Mouse (Mus musculus) MEL (cell line): ENCODE data around the gene Pllp.

Source experiments
- CTCF ChIP-seq, 3 experiments: IDR thresholded peaks in 2 of 3; conservative IDR thresholded peaks in 1 of 3; 2 replicates each; pipeline ENCODE4 v1.5.1; 2011 to 2012; ENCODE audit warnings: low read length in 3 of 3, low read depth in 2 of 3, mild to moderate bottlenecking in 2 of 3, improper control_type of control experiment in 1 of 3, inconsistent platforms in 1 of 3, mixed read lengths in 1 of 3, moderate library complexity in 1 of 3; ENCODE audit not compliant: control insufficient read depth in 1 of 3, insufficient read depth in 1 of 3, poor library complexity in 1 of 3, severe bottlenecking in 1 of 3
- E2F4 ChIP-seq: IDR thresholded peaks from 2 replicates; pipeline ENCODE4 v1.6.1; 2011; ENCODE audit warnings: low read depth, low read length, improper control_type of control experiment, borderline replicate concordance
- EP300 ChIP-seq, 2 experiments: IDR thresholded peaks; 2 replicates each; pipeline ENCODE4 v1.6.1; 2011; ENCODE audit warnings: improper control_type of control experiment in 2 of 2, low read length in 2 of 2, low read depth in 1 of 2, mild to moderate bottlenecking in 1 of 2
- GATA1 ChIP-seq: IDR thresholded peaks from 2 replicates; pipeline ENCODE4 v1.6.1; 2011; ENCODE audit warnings: low read depth, low read length, improper control_type of control experiment
- HCFC1 ChIP-seq: IDR thresholded peaks from 2 replicates; pipeline ENCODE4 v1.6.1; 2012; ENCODE audit warnings: low read depth, mild to moderate bottlenecking, inconsistent platforms, low read length, improper control_type of control experiment, moderate library complexity
- MXI1 ChIP-seq: IDR thresholded peaks from 2 replicates; pipeline ENCODE4 v1.6.1; 2011; ENCODE audit warnings: mild to moderate bottlenecking, low read depth, low read length, improper control_type of control experiment
- POLR2A ChIP-seq, 2 experiments: IDR thresholded peaks; 2 replicates each; pipeline ENCODE4 v1.6.1; 2011 to 2012; ENCODE audit warnings: low read length in 2 of 2, mild to moderate bottlenecking in 2 of 2, control low read depth in 1 of 2, improper control_type of control experiment in 1 of 2, low read depth in 1 of 2, moderate library complexity in 1 of 2; ENCODE audit not compliant: control insufficient read depth in 1 of 2, insufficient read depth in 1 of 2, poor library complexity in 1 of 2
- SMC3 ChIP-seq: IDR thresholded peaks from 2 replicates; pipeline ENCODE4 v1.6.1; 2011; ENCODE audit warnings: low read depth, low read length, improper control_type of control experiment
- TAL1 ChIP-seq: IDR thresholded peaks from 2 replicates; pipeline ENCODE4 v1.6.1; 2012; ENCODE audit warnings: mild to moderate bottlenecking, inconsistent platforms, low read length, moderate library complexity, mixed read lengths
- USF1 ChIP-seq: IDR thresholded peaks from 2 replicates; pipeline ENCODE4 v1.6.1; 2014; ENCODE audit warnings: low read depth, mild to moderate bottlenecking, inconsistent platforms, low read length, improper control_type of control experiment, moderate library complexity
- ZMIZ1 ChIP-seq: IDR thresholded peaks from 2 replicates; pipeline ENCODE4 v1.6.1; 2012; ENCODE audit warnings: low read depth, mild to moderate bottlenecking, inconsistent platforms, low read length, improper control_type of control experiment, moderate library complexity

DNA sequence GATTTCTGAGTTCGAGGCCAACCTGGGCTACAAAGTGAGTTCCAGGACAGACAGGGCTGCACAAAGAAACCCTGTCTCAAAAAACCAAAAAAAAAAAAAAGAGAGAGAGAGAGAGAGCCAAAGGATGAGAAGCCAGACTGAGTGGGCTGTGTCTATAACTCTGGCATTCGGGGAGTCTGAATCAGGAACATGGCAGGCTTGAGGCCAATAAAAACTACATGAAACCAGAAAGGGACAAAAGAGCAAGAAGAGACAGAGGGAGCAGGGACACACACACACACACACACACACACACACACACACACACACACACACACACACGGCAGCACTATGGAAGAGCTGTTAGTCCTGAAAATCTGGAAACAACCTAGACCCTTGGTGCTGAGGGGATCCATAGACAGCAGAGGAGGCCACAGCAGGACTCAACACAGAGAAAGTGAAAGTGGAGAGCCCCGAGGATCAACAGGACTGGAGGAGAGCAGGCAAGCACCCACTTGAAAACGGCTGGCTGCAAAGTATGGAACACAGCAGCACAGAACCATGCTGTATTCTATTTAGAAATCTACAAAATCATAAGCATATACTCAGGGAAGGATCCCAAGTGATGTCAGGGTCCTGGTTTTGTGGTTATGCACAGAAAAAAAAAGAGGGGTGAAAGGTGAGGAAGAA is 39.5 kb upstream of the Pllp start:
- no peak for TF ChIP-seq CTCF (IDR thresholded peaks at IDR 0.05 in 2 of 3, conservative IDR thresholded peaks at IDR 0.05 in 1 of 3; ENCODE audit: control insufficient read depth in 1 of 3, insufficient read depth in 1 of 3, low read depth in 2 of 3, low read length in 3 of 3, poor library complexity in 1 of 3, severe bottlenecking in 1 of 3)
- no peak for TF ChIP-seq MXI1
- TF ChIP-seq POLR2A (IDR thresholded peaks at IDR 0.05; ENCODE audit: control insufficient read depth in 1 of 2, insufficient read depth in 1 of 2, low read depth in 1 of 2, low read length in 2 of 2, poor library complexity in 1 of 2): no peak
- no peak for TF ChIP-seq USF1
- TF ChIP-seq E2F4: no peak
- TF ChIP-seq SMC3: no peak
- no peak for TF ChIP-seq EP300 (IDR thresholded peaks at IDR 0.05; ENCODE audit: low read depth in 1 of 2, low read length in 2 of 2)
- no peak for TF ChIP-seq HCFC1
- TF ChIP-seq ZMIZ1: no peak
- TF ChIP-seq TAL1: no peak
- no peak for TF ChIP-seq GATA1
